Mouse (Mus musculus): ENCODE results near the gene Ube2n. TPM values are rescaled to one million over a fixed set of nuclear protein-coding genes. Genes with fewer than 3 reads are reported as not detected.
A peak's percentile ranks its signal among the peaks of the same experiment; 100 is the strongest.

The Ube2n gene
- polyA plus RNA-seq, 1 experiment from 2014 or later: 319 TPM

- H3K27ac ChIP-seq (ENCODE audit: low read depth): peak overlapping the region; percentile 79
- ATAC-seq (replicated peaks; ENCODE audit: low FRiP score, low TSS enrichment, low read depth) (no peak), DNase-seq (ENCODE audit: low spot score) (no peak)
- H3K4me1 ChIP-seq (replicated peaks; ENCODE audit: control insufficient read depth, insufficient read depth, low read length): peaks cover 12% of the 10 kb centered on the region
- peak overlapping the region; percentile 75 for H3K4me2 ChIP-seq (ENCODE audit: low read length)
- H3K36me3 ChIP-seq (ENCODE audit: control insufficient read depth, insufficient read depth, low read length): peaks cover 17% of the 10 kb centered on the region
- WGBS: 3% methylated on average over 7 of the region's 7 CpGs
- peak overlapping the region; percentile 94 for H3K4me3 ChIP-seq (ENCODE audit: low read depth, low read length)
- no peaks in the 10 kb centered on the region for H3K9me3 ChIP-seq (ENCODE audit: control insufficient read depth, low read length)
- H3K9ac ChIP-seq (ENCODE audit: low read length): peak overlapping the region; percentile 89
- no peaks in the 10 kb centered on the region for H3K27me3 ChIP-seq (replicated peaks; ENCODE audit: control insufficient read depth, insufficient read depth, low read length)
Observed at GRCm38 (mm10) chr10:95501033-95501432, 13.9 kb upstream of the Ube2n start.

- ATAC-seq (replicated peaks; ENCODE audit: low FRiP score, low TSS enrichment, low read depth): peak; percentile 94
- peak within 1 kb of the TSS; percentile 89 for H3K9ac ChIP-seq (ENCODE audit: low read length)
- H3K4me3 ChIP-seq (ENCODE audit: low read depth, low read length): peak within 1 kb of the TSS; percentile 94
- H3K4me1 ChIP-seq (replicated peaks; ENCODE audit: control insufficient read depth, insufficient read depth, low read length): peaks cover 12% of the 10 kb centered on the region
- no peaks in the 10 kb centered on the region for H3K9me3 ChIP-seq (ENCODE audit: control insufficient read depth, low read length)
- WGBS: under 1% methylated on average over 35 of the region's 35 CpGs
- H3K36me3 ChIP-seq (ENCODE audit: control insufficient read depth, insufficient read depth, low read length): peaks cover 12% of the 10 kb centered on the region
- H3K27ac ChIP-seq (ENCODE audit: low read depth): peak within 1 kb of the TSS; percentile 79
- H3K4me2 ChIP-seq (ENCODE audit: low read length): peak within 1 kb of the TSS; percentile 75
- H3K27me3 ChIP-seq (replicated peaks; ENCODE audit: control insufficient read depth, insufficient read depth, low read length): no peaks in the 10 kb centered on the region
- DNase-seq (ENCODE audit: low spot score): peak; percentile 91
Observed at GRCm38 (mm10) chr10:95501463-95502081, 13.4 kb upstream of the Ube2n start, which contains the start of gene Mrpl42. TSS of gene Mrpl42 (minus strand) at chr10:95501940.

GRCm38 (mm10) chr10:95503443-95504235 is 11.3 kb upstream of the Ube2n start:
- Histone ChIP-seq H3K27me3 (replicated peaks; ENCODE audit: control insufficient read depth, insufficient read depth, low read length) (no peaks in the 10 kb centered on the region), H3K9me3 (ENCODE audit: control insufficient read depth, low read length) (no peaks in the 10 kb centered on the region), H3K4me3 (ENCODE audit: low read depth, low read length) (no peak overlapping the region), H3K4me2 (ENCODE audit: low read length) (no peak overlapping the region), H3K36me3 (ENCODE audit: control insufficient read depth, insufficient read depth, low read length) (no peaks in the 10 kb centered on the region), H3K27ac (ENCODE audit: low read depth) (no peak overlapping the region), H3K9ac (ENCODE audit: low read length) (no peak overlapping the region), H3K4me1 (replicated peaks; ENCODE audit: control insufficient read depth, insufficient read depth, low read length) (peaks cover 12% of the 10 kb centered on the region)
- ATAC-seq (replicated peaks; ENCODE audit: low FRiP score, low TSS enrichment, low read depth) (no peak), DNase-seq (ENCODE audit: low spot score) (no peak)
- WGBS: 85% methylated on average over 14 of the region's 14 CpGs

GRCm38 (mm10) chr10:95504341-95504740 is 10.6 kb upstream of the Ube2n start:
- no peaks in the 10 kb centered on the region for H3K9me3 ChIP-seq (ENCODE audit: control insufficient read depth, low read length)
- no peak overlapping the region for H3K27ac ChIP-seq (ENCODE audit: low read depth)
- no peaks in the 10 kb centered on the region for H3K36me3 ChIP-seq (ENCODE audit: control insufficient read depth, insufficient read depth, low read length)
- no peak for ATAC-seq (replicated peaks; ENCODE audit: low FRiP score, low TSS enrichment, low read depth)
- H3K4me2 ChIP-seq (ENCODE audit: low read length): no peak overlapping the region
- no peak for DNase-seq (ENCODE audit: low spot score)
- H3K27me3 ChIP-seq (replicated peaks; ENCODE audit: control insufficient read depth, insufficient read depth, low read length): no peaks in the 10 kb centered on the region
- peaks cover 12% of the 10 kb centered on the region for H3K4me1 ChIP-seq (replicated peaks; ENCODE audit: control insufficient read depth, insufficient read depth, low read length)
- H3K4me3 ChIP-seq (ENCODE audit: low read depth, low read length): no peak overlapping the region
- H3K9ac ChIP-seq (ENCODE audit: low read length): no peak overlapping the region
- WGBS: 25% methylated on average over 1 of the region's 1 CpGs

- no peaks in the 10 kb centered on the region for H3K9me3 ChIP-seq (ENCODE audit: control insufficient read depth, low read length)
- no peak overlapping the region for H3K4me2 ChIP-seq (ENCODE audit: low read length)
- no peak overlapping the region for H3K4me3 ChIP-seq (ENCODE audit: low read depth, low read length)
- ATAC-seq (replicated peaks; ENCODE audit: low FRiP score, low TSS enrichment, low read depth): no peak
- no peak overlapping the region for H3K9ac ChIP-seq (ENCODE audit: low read length)
- no peaks in the 10 kb centered on the region for H3K4me1 ChIP-seq (replicated peaks; ENCODE audit: control insufficient read depth, insufficient read depth, low read length)
- H3K27me3 ChIP-seq (replicated peaks; ENCODE audit: control insufficient read depth, insufficient read depth, low read length): no peaks in the 10 kb centered on the region
- no peaks in the 10 kb centered on the region for H3K36me3 ChIP-seq (ENCODE audit: control insufficient read depth, insufficient read depth, low read length)
- 84% methylated on average over 8 of the region's 8 CpGs for WGBS
- no peak overlapping the region for H3K27ac ChIP-seq (ENCODE audit: low read depth)
- no peak for DNase-seq (ENCODE audit: low spot score)
Observed at GRCm38 (mm10) chr10:95508126-95508525, 6.8 kb upstream of the Ube2n start.

- no peak overlapping the region for H3K27ac ChIP-seq (ENCODE audit: low read depth)
- DNase-seq (ENCODE audit: low spot score) (no peak), ATAC-seq (replicated peaks; ENCODE audit: low FRiP score, low TSS enrichment, low read depth) (no peak)
- H3K4me3 ChIP-seq (ENCODE audit: low read depth, low read length): no peak overlapping the region
- no peaks in the 10 kb centered on the region for H3K9me3 ChIP-seq (ENCODE audit: control insufficient read depth, low read length)
- H3K4me1 ChIP-seq (replicated peaks; ENCODE audit: control insufficient read depth, insufficient read depth, low read length): no peaks in the 10 kb centered on the region
- no peak overlapping the region for H3K9ac ChIP-seq (ENCODE audit: low read length)
- WGBS: 77% methylated on average over 6 of the region's 6 CpGs
- H3K36me3 ChIP-seq (ENCODE audit: control insufficient read depth, insufficient read depth, low read length): no peaks in the 10 kb centered on the region
- H3K27me3 ChIP-seq (replicated peaks; ENCODE audit: control insufficient read depth, insufficient read depth, low read length): no peaks in the 10 kb centered on the region
- H3K4me2 ChIP-seq (ENCODE audit: low read length): no peak overlapping the region
Observed at GRCm38 (mm10) chr10:95508793-95509192, 6.2 kb upstream of the Ube2n start.

GRCm38 (mm10) chr10:95509263-95509662 is 5.7 kb upstream of the Ube2n start:
- WGBS: 71% methylated on average over 3 of the region's 3 CpGs
- Histone ChIP-seq H3K4me2 (ENCODE audit: low read length) (no peak overlapping the region), H3K27ac (ENCODE audit: low read depth) (no peak overlapping the region), H3K4me1 (replicated peaks; ENCODE audit: control insufficient read depth, insufficient read depth, low read length) (0 out of 2 replicates have a peak, but pooled peaks cover 4% of the 10 kb centered on the region), H3K36me3 (ENCODE audit: control insufficient read depth, insufficient read depth, low read length) (no peaks in the 10 kb centered on the region), H3K9me3 (ENCODE audit: control insufficient read depth, low read length) (no peaks in the 10 kb centered on the region), H3K27me3 (replicated peaks; ENCODE audit: control insufficient read depth, insufficient read depth, low read length) (no peaks in the 10 kb centered on the region), H3K4me3 (ENCODE audit: low read depth, low read length) (no peak overlapping the region), H3K9ac (ENCODE audit: low read length) (no peak overlapping the region)
- ATAC-seq (replicated peaks; ENCODE audit: low FRiP score, low TSS enrichment, low read depth): no peak
- no peak for DNase-seq (ENCODE audit: low spot score)

- DNase-seq (ENCODE audit: low spot score) (no peak), ATAC-seq (replicated peaks; ENCODE audit: low FRiP score, low TSS enrichment, low read depth) (no peak)
- Histone ChIP-seq H3K4me1 (replicated peaks; ENCODE audit: control insufficient read depth, insufficient read depth, low read length) (peaks cover 12% of the 10 kb centered on the region), H3K9me3 (ENCODE audit: control insufficient read depth, low read length) (no peaks in the 10 kb centered on the region), H3K4me2 (ENCODE audit: low read length) (no peak overlapping the region), H3K36me3 (ENCODE audit: control insufficient read depth, insufficient read depth, low read length) (0 out of 2 replicates have a peak, but pooled peaks cover 2% of the 10 kb centered on the region), H3K27me3 (replicated peaks; ENCODE audit: control insufficient read depth, insufficient read depth, low read length) (no peaks in the 10 kb centered on the region), H3K4me3 (ENCODE audit: low read depth, low read length) (no peak overlapping the region), H3K9ac (ENCODE audit: low read length) (no peak overlapping the region), H3K27ac (ENCODE audit: low read depth) (no peak overlapping the region)
- 88% methylated on average over 8 of the region's 8 CpGs for WGBS
Observed at GRCm38 (mm10) chr10:95512635-95513034, 2.3 kb upstream of the Ube2n start.

Data from intestine, embryonic 14.5 days (tissue).